Mouse (Mus musculus): ENCODE data around the gene Shank2.

DNA sequence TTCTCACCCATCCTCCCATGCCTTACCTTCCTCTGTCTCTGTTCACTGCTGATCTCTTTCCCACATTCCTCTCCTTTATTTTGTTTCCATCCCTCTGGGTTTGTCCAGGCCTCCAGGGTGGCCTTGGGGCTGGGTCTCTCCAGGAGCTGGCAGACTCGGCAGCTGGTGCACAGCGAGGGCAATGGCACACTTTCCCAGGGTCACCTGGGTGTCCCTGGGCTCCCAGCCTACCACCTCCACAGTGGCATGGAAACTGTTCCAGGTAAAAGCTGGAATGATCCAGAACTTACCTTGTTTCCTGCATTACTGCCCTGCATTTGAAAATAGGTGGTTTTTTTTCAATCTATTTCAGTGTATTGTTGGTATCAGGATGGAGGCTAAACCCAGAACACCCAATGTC, 12.8 kb downstream of the Shank2 start:
- TF ChIP-seq CTCF (IDR thresholded peaks at IDR 0.05; ENCODE audit: control insufficient read depth, insufficient read depth, insufficient read length) (no peak), MYOG (IDR thresholded peaks at IDR 0.05; ENCODE audit: control insufficient read depth, extremely low read depth, insufficient read length) (no peak), USF1 (IDR thresholded peaks at IDR 0.05; ENCODE audit: low read depth) (no peak)
